Mouse (Mus musculus) heart, adult 10 weeks (tissue): ENCODE measurements around the gene Ccl27a. TPM values are rescaled to one million over a fixed set of nuclear protein-coding genes. Genes with fewer than 3 reads are reported as not detected.

Source experiments
- polyA plus RNA-seq: library from polyadenylated mRNA; stranded (reverse); fragments of 350-450 nt; fragmentation: Illumina TruSeq; extraction: RNeasy Lipid Tissue Mini Kit (QIAGEN cat#74804); gene quantifications from one replicate; pipeline ENCODE4 v1.2.3, GENCODE M21; 2014; ENCODE audit warnings: low read depth, low replicate concordance

The Ccl27a gene
- polyA plus RNA-seq: 25.4 TPM

GRCm38 (mm10) chr4:41774002-41774401 lies at the start of gene Ccl27a:
Ccl27a (minus strand) TSS chr4:41774247.

GRCm38 (mm10) chr4:41755338-41756305 lies 18.4 kb downstream of the Ccl27a start, which contains the start of gene Sigmar1:
Sigmar1 (minus strand) TSS chr4:41756157.

GRCm38 (mm10) chr4:41754797-41755337 lies 19.2 kb downstream of the Ccl27a start, which contains the start of gene Galt:
Galt (plus strand) TSS chr4:41755228.

GRCm38 (mm10) chr4:41731052-41731765 lies 42.8 kb downstream of the Ccl27a start, which contains the start of gene Arid3c:
Arid3c (minus strand) TSS chr4:41731142.

GRCm38 (mm10) chr4:41722918-41723351 lies 51.1 kb downstream of the Ccl27a start, which contains the start of gene Dctn3:
Dctn3 (minus strand) TSS chr4:41723170.

Other genes with a start within 250 kb of the Ccl27a start
- 15.1 TPM for gene Fam219a, start 204.7 kb downstream of the Ccl27a start, polyA plus RNA-seq
- gene Dnaic1, start 204.5 kb downstream of the Ccl27a start, polyA plus RNA-seq: 2.3 TPM
- 10.1 TPM for gene Enho, start 133.9 kb downstream of the Ccl27a start, polyA plus RNA-seq
- 6.3 TPM for gene Cntfr, start 77.2 kb downstream of the Ccl27a start, polyA plus RNA-seq
- 114 TPM for gene Il11ra1, start 74.3 kb downstream of the Ccl27a start, polyA plus RNA-seq
- gene Rpp25l, start 60.7 kb downstream of the Ccl27a start, polyA plus RNA-seq: 27.5 TPM
- 70.5 TPM for gene Dctn3, start 51.1 kb downstream of the Ccl27a start, polyA plus RNA-seq
- not detected for gene Arid3c, start 43.1 kb downstream of the Ccl27a start, polyA plus RNA-seq
- 65.1 TPM for gene Galt, start 19.0 kb downstream of the Ccl27a start, polyA plus RNA-seq
- gene Sigmar1, start 18.1 kb downstream of the Ccl27a start, polyA plus RNA-seq: 24.3 TPM
- not detected for gene Gm21541, start 129.4 kb upstream of the Ccl27a start, polyA plus RNA-seq
- not detected for gene Gm20878, start 167.3 kb upstream of the Ccl27a start, polyA plus RNA-seq
- 0.10 TPM for gene Fam205a4, start 191.8 kb upstream of the Ccl27a start, polyA plus RNA-seq